Comparison of ENCODE assay signal across 8 mouse cellular contexts in genomic region chr11:19919785-19920671, GRCm38 (mm10). TPM values are rescaled to one million over a fixed set of nuclear protein-coding genes. Genes with fewer than 3 reads are reported as not detected.
DNase-seq lines count a peak whose midpoint lies in the region; ATAC-seq and TF ChIP-seq lines count a peak whose summit lies in the region.

No protein-coding gene starts in this region.

- H3K36me3 ChIP-seq in heart, embryonic 12.5 days = no peaks in the 10 kb centered on the region
- no peaks in the 10 kb centered on the region for H3K36me3 ChIP-seq in kidney, embryonic 16.5 days (ENCODE audit: insufficient read depth, low read length)
- no peaks in the 10 kb centered on the region for H3K36me3 ChIP-seq in liver, embryonic 12.5 days
- H3K36me3 ChIP-seq in myocyte (ENCODE audit: control insufficient read depth, insufficient read depth) = no peaks in the 10 kb centered on the region

- under 1% methylated on average over 70 of the region's 70 CpGs for WGBS in heart, embryonic 12.5 days
- 0% methylated on average over 70 of the region's 70 CpGs for WGBS in kidney, embryonic 16.5 days
- 2% methylated on average over 70 of the region's 70 CpGs for WGBS in liver, embryonic 12.5 days (ENCODE audit: insufficient replicate concordance)

- H3K4me1 ChIP-seq in heart, embryonic 12.5 days (replicated peaks) = peaks cover 18% of the 10 kb centered on the region
- H3K4me1 ChIP-seq in kidney, embryonic 16.5 days (ENCODE audit: insufficient read depth, low read length) = peaks cover 31% of the 10 kb centered on the region
- H3K4me1 ChIP-seq in liver, embryonic 12.5 days = peaks cover 37% of the 10 kb centered on the region

- H3K27me3 ChIP-seq in heart, embryonic 12.5 days (replicated peaks) = no peaks in the 10 kb centered on the region
- H3K27me3 ChIP-seq in kidney, embryonic 16.5 days (ENCODE audit: insufficient read depth, low read length) = no peaks in the 10 kb centered on the region
- H3K27me3 ChIP-seq in liver, embryonic 12.5 days (replicated peaks) = no peaks in the 10 kb centered on the region
- H3K27me3 ChIP-seq in myocyte (ENCODE audit: control insufficient read depth, insufficient read depth, insufficient read length) = no peaks in the 10 kb centered on the region

- no peaks in the 10 kb centered on the region for H3K79me2 ChIP-seq in myocyte (ENCODE audit: control insufficient read depth, insufficient read depth)

- TF ChIP-seq POLR2A in brain, embryonic 14.5 days (IDR thresholded peaks at IDR 0.05; ENCODE audit: borderline replicate concordance, extremely low read depth, insufficient read depth, insufficient read length, poor library complexity, severe bottlenecking) = peak; percentile 61
- peak; percentile 66 for TF ChIP-seq POLR2A in myocyte (IDR thresholded peaks at IDR 0.05; ENCODE audit: insufficient read length, low read depth)

- H3K4me3 ChIP-seq in heart, embryonic 12.5 days = peak overlapping the region; percentile 81
- H3K4me3 ChIP-seq in kidney, embryonic 16.5 days (ENCODE audit: low read length) = peak overlapping the region; percentile 59
- H3K4me3 ChIP-seq in liver, embryonic 12.5 days = peak overlapping the region; percentile 72
- H3K4me3 ChIP-seq in myocyte = peak overlapping the region; percentile 54

- peak overlapping the region; percentile 73 for H3K27ac ChIP-seq in heart, embryonic 12.5 days (ENCODE audit: poor library complexity, severe bottlenecking)
- H3K27ac ChIP-seq in kidney, embryonic 16.5 days (ENCODE audit: low read length) = peak overlapping the region; percentile 88
- H3K27ac ChIP-seq in liver, embryonic 12.5 days = peak overlapping the region; percentile 79

- ATAC-seq in erythroblast, adult 5-6 weeks (replicated peaks; ENCODE audit: low FRiP score, poor library complexity, severe bottlenecking) = peak; percentile 88
- ATAC-seq in heart, embryonic 12.5 days (ENCODE audit: insufficient number of reproducible peaks, low FRiP score) = peak; percentile 60
- ATAC-seq in kidney, embryonic 16.5 days (ENCODE audit: low FRiP score, low TSS enrichment) = peak; percentile 75
- peak; percentile 80 for ATAC-seq in liver, embryonic 12.5 days

- H3K4me2 ChIP-seq in heart, embryonic 12.5 days = peak overlapping the region; percentile 85
- peak overlapping the region; percentile 65 for H3K4me2 ChIP-seq in kidney, embryonic 16.5 days (replicated peaks; ENCODE audit: low read depth, low read length)
- peak overlapping the region; percentile 93 for H3K4me2 ChIP-seq in liver, embryonic 12.5 days
- peak overlapping the region; percentile 99 for H3K4me2 ChIP-seq in myocyte (ENCODE audit: low read depth)

- DNase-seq in CD4-positive, CD25-positive, alpha-beta regulatory T cell, adult 2 months (ENCODE audit: low read depth, low spot score) = peak; percentile 83
- DNase-seq in brain, embryonic 14.5 days (ENCODE audit: low read depth) = peak; percentile 93
- DNase-seq in spleen, postnatal 4 days (ENCODE audit: low spot score in 2 of 2) = peak; percentile 78 to 89

- TF ChIP-seq CTCF in brain, embryonic 14.5 days (IDR thresholded peaks at IDR 0.05; ENCODE audit: borderline replicate concordance, extremely low read depth, insufficient read depth, insufficient read length) = peak; percentile 42

- peak overlapping the region; percentile 70 for H3K9ac ChIP-seq in heart, embryonic 12.5 days
- peak overlapping the region; percentile 67 for H3K9ac ChIP-seq in kidney, embryonic 16.5 days (replicated peaks; ENCODE audit: low read length)
- peak overlapping the region; percentile 71 for H3K9ac ChIP-seq in liver, embryonic 12.5 days

- H3ac ChIP-seq in myocyte (ENCODE audit: control insufficient read depth, insufficient read length) = peak overlapping the region; percentile 9

- H3K9me3 ChIP-seq in heart, embryonic 12.5 days (replicated peaks) = no peaks in the 10 kb centered on the region
- no peaks in the 10 kb centered on the region for H3K9me3 ChIP-seq in kidney, embryonic 16.5 days (ENCODE audit: low read length)
- no peaks in the 10 kb centered on the region for H3K9me3 ChIP-seq in liver, embryonic 12.5 days (replicated peaks)

TF ChIP-seq in myocyte, 11 proteins besides CTCF, POLR2A, EP300 and RAD21:
- TF ChIP-seq TCF3 (IDR thresholded peaks at IDR 0.05; ENCODE audit: insufficient read length, low read depth) = no peak
- peak in 1 of 3 experiments; percentile 53 for TF ChIP-seq MYOG (IDR thresholded peaks at IDR 0.05; ENCODE audit: control insufficient read depth in 1 of 3, insufficient read depth in 1 of 3, insufficient read length in 2 of 3, low read depth in 2 of 3)
- TF ChIP-seq E2F4 (IDR thresholded peaks at IDR 0.05; ENCODE audit: insufficient read depth) = no peak
- TF ChIP-seq MAX (IDR thresholded peaks at IDR 0.05; ENCODE audit: low read depth) = no peak
- TF ChIP-seq MYOD1 (IDR thresholded peaks at IDR 0.05; ENCODE audit: control insufficient read depth in 1 of 3, insufficient read length in 2 of 3, low read depth in 2 of 3) = peak in 1 of 3 experiments; percentile 37
- no peak for TF ChIP-seq TCF12 (IDR thresholded peaks at IDR 0.05; ENCODE audit: insufficient read depth, poor library complexity, severe bottlenecking)
- TF ChIP-seq CEBPB (IDR thresholded peaks at IDR 0.05; ENCODE audit: insufficient read depth, poor library complexity, severe bottlenecking) = peak; percentile 92
- peak; percentile 33 for TF ChIP-seq POLR2AphosphoS2 (IDR thresholded peaks at IDR 0.05; ENCODE audit: insufficient read length, low read depth)
- no peak for TF ChIP-seq USF1 (IDR thresholded peaks at IDR 0.05; ENCODE audit: low read depth)

RNA-seq across cellular contexts. Expression of gene Spred2, which starts 4.1 kb away (rescaled TPM):
- 15.7 and 22.4 TPM in 2 replicates for polyA plus RNA-seq in brain, embryonic 14.5 days (2012; rRNA removed)
- total RNA-seq in erythroblast, adult 5-6 weeks (2015; ENCODE audit: low replicate concordance) = 3.8 and 4.4 TPM in 2 replicates
- total RNA-seq in erythroblast, adult 5-6 weeks (2017; ENCODE audit: low replicate concordance) = 2.1 and 2.4 TPM in 2 replicates
- polyA plus RNA-seq in heart, embryonic 12.5 days (2016; fragmentation: Nextera tagmentation; extraction: Ambion mirVana) = 5.2 and 5.5 TPM in 2 replicates
- polyA plus RNA-seq in kidney, embryonic 16.5 days (2015; fragmentation: Nextera tagmentation; extraction: Ambion mirVana) = 8.3 and 9.0 TPM in 2 replicates
- 2.9 and 3.6 TPM in 2 replicates for polyA plus RNA-seq in liver, embryonic 12.5 days (2016; fragmentation: Nextera tagmentation; extraction: Ambion mirVana)
- polyA plus RNA-seq in myocyte (2012; fragmentation: generic; extraction: Trizol) = 15.7 TPM

Comparison
In these comparisons a context has a peak if more than half of its experiments do, and no peak if none do; other contexts are left out.
1. Peak in every context shown above with its lines: DNase-seq, ATAC-seq, H3K4me3 ChIP-seq and H3K27ac ChIP-seq.